Mouse (Mus musculus) CD4-positive naive resting alpha-beta T cell, adult 57 days (primary cell): ENCODE measurements around the gene Clca1. TPM values are rescaled to one million over a fixed set of nuclear protein-coding genes. Genes with fewer than 3 reads are reported as not detected.

Source experiments
- total RNA-seq: library from RNA; stranded (reverse); gene quantifications from one replicate; pipeline ENCODE4 v1.2.4, GENCODE M21; 2023

The Clca1 gene
- total RNA-seq: not detected

DNA sequence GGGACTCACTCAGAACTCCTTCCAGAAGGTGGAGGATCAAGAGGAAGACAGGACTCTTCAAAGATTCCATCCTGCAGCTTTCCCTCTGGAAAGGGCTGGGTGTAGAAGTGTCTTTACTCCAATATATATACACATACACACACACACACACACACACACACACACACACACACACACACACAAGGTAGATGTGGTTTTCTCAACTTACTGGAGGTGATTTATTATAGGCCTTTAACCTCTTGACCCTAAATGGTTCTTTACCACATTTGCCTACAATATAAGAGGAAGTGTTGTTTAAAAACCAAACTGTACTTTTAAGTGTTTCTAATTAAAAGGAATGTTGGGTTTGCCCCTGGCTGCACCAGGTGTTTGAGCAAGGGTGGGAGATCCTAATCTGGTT, at the start of gene Clca1:
TSS of gene Clca1 (minus strand) at position 101 of the 400 bp plus-strand sequence.

DNA sequence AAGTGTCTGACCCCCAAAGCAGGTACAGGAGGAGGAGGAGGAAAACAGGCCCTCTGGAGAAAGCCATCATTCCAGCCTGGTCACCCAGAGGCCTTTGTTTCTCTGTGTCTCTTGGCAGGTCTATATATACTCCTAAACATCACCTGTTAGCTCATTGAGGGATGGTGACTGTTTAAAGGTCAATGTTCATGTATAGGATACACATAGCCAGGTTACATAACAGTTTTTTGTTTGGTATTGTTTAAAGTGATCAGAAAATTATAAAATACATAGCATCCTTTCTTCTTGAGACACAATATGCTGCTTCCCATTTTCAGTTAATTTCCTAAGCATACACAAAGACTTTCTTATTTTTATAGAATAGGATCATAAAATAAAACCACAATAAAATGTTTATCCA, 57.6 kb downstream of the Clca1 start, which contains the start of gene Clca4a:
TSS of gene Clca4a (minus strand) at position 101 of the 400 bp plus-strand sequence.

Other genes starting within 250 kb of the Clca1 start
- not detected for gene Clca3a2, start 213.3 kb downstream of the Clca1 start, total RNA-seq
- not detected for gene Clca3b, start 183.4 kb downstream of the Clca1 start, total RNA-seq
- not detected for gene Clca4b, start 100.2 kb downstream of the Clca1 start, total RNA-seq
- gene Clca4a, start 57.7 kb downstream of the Clca1 start, total RNA-seq: not detected
- gene Clca2, start 66.7 kb upstream of the Clca1 start, total RNA-seq: not detected
- gene Odf2l, start 85.8 kb upstream of the Clca1 start, total RNA-seq: 8.2 TPM